Mouse (Mus musculus): Measurements from ENCODE around the gene Sfta2. TPM values are rescaled to one million over a fixed set of nuclear protein-coding genes. Genes with fewer than 3 reads are reported as not detected.
A peak's percentile ranks its signal among the peaks of the same experiment; 100 is the strongest.

Sfta2 gene
- not detected in 2 replicates for total RNA-seq (2015)
- total RNA-seq (2017), result not detected in 2 replicates

GRCm38 (mm10) chr17:35601249-35601648 is at the start of gene Sfta2:
Sfta2 (plus strand) TSS chr17:35601549.
- no peak for ATAC-seq (ENCODE audit: poor library complexity, severe bottlenecking)

- ATAC-seq (ENCODE audit: poor library complexity, severe bottlenecking), result no peak
Measured at GRCm38 (mm10) chr17:35551881-35552414, 49.4 kb upstream of the Sfta2 start, which contains the start of gene Cdsn. Cdsn (plus strand) TSS chr17:35552128.

GRCm38 (mm10) chr17:35554321-35554720 is 47.0 kb upstream of the Sfta2 start:
- no peak for ATAC-seq (ENCODE audit: poor library complexity, severe bottlenecking)

GRCm38 (mm10) chr17:35554761-35555397 is 46.5 kb upstream of the Sfta2 start:
- no peak for ATAC-seq (ENCODE audit: poor library complexity, severe bottlenecking)

- ATAC-seq (ENCODE audit: poor library complexity, severe bottlenecking), result no peak
Measured at GRCm38 (mm10) chr17:35556186-35556765, 45.1 kb upstream of the Sfta2 start.

GRCm38 (mm10) chr17:35556812-35557211 is 44.5 kb upstream of the Sfta2 start:
- ATAC-seq (ENCODE audit: poor library complexity, severe bottlenecking), result 0 out of 2 replicates have a peak, but pooled peaks have one; percentile 52

- no peak for ATAC-seq (ENCODE audit: poor library complexity, severe bottlenecking)
Measured at GRCm38 (mm10) chr17:35557351-35557750, 44.0 kb upstream of the Sfta2 start.

GRCm38 (mm10) chr17:35558216-35558615 is 43.1 kb upstream of the Sfta2 start:
- no peak for ATAC-seq (ENCODE audit: poor library complexity, severe bottlenecking)

GRCm38 (mm10) chr17:35567150-35567549 is 34.2 kb upstream of the Sfta2 start, which contains the start of gene 2300002M23Rik:
2300002M23Rik (plus strand) TSS chr17:35567450.
- no peak for ATAC-seq (ENCODE audit: poor library complexity, severe bottlenecking)

- no peak for ATAC-seq (ENCODE audit: poor library complexity, severe bottlenecking)
Measured at GRCm38 (mm10) chr17:35567767-35568166, 33.6 kb upstream of the Sfta2 start.

- no peak for ATAC-seq (ENCODE audit: poor library complexity, severe bottlenecking)
Measured at GRCm38 (mm10) chr17:35569091-35569944, 32.0 kb upstream of the Sfta2 start.

- ATAC-seq (ENCODE audit: poor library complexity, severe bottlenecking), result no peak
Measured at GRCm38 (mm10) chr17:35570836-35571235, 30.5 kb upstream of the Sfta2 start.

- no peak for ATAC-seq (ENCODE audit: poor library complexity, severe bottlenecking)
Measured at GRCm38 (mm10) chr17:35571477-35571876, 29.9 kb upstream of the Sfta2 start.

GRCm38 (mm10) chr17:35578211-35578610 is 23.1 kb upstream of the Sfta2 start:
- peak; percentile 99 for ATAC-seq (ENCODE audit: poor library complexity, severe bottlenecking)

- no peak for ATAC-seq (ENCODE audit: poor library complexity, severe bottlenecking)
Measured at GRCm38 (mm10) chr17:35582900-35583299, 18.4 kb upstream of the Sfta2 start.

- peak; percentile 56 for ATAC-seq (ENCODE audit: poor library complexity, severe bottlenecking)
Measured at GRCm38 (mm10) chr17:35584330-35584937, 16.9 kb upstream of the Sfta2 start.

GRCm38 (mm10) chr17:35587291-35587690 is 14.1 kb upstream of the Sfta2 start:
- no peak for ATAC-seq (ENCODE audit: poor library complexity, severe bottlenecking)

GRCm38 (mm10) chr17:35588387-35588786 is 13.0 kb upstream of the Sfta2 start:
- no peak for ATAC-seq (ENCODE audit: poor library complexity, severe bottlenecking)

GRCm38 (mm10) chr17:35590410-35591218 is 10.7 kb upstream of the Sfta2 start:
- peak; percentile 76; the same call in 1 of the 2 replicates for ATAC-seq (ENCODE audit: poor library complexity, severe bottlenecking)

GRCm38 (mm10) chr17:35591219-35591578 is 10.2 kb upstream of the Sfta2 start:
- no peak for ATAC-seq (ENCODE audit: poor library complexity, severe bottlenecking)

All from megakaryocyte, adult 5-6 weeks (primary cell).